Mouse (Mus musculus) neural tube, postnatal 0 days (tissue): Measurements from ENCODE around the gene Cct2. TPM values are rescaled to one million over a fixed set of nuclear protein-coding genes. Genes with fewer than 3 reads are reported as not detected.

Experiments used
- polyA plus RNA-seq: library from polyadenylated mRNA; unstranded; fragments of >200 nt; fragmentation: Nextera tagmentation; extraction: Ambion mirVana; gene quantifications from 2 replicates; pipeline ENCODE4 v1.2.1, GENCODE M21; 2015

Cct2 gene
- polyA plus RNA-seq, result 200 and 216 TPM in 2 replicates

GRCm38 (mm10) chr10:117063254-117064021 lies at the start of gene Cct2:
Gene Cct2 (minus strand): TSS chr10:117063814.

GRCm38 (mm10) chr10:117045175-117046056 lies 18.2 kb downstream of the Cct2 start, which contains the start of gene Lrrc10:
Gene Lrrc10 (plus strand): TSS chr10:117045341.

Other genes starting within 250 kb of the Cct2 start
- 0.11 TPM in 1 of 2 replicates, not detected in the other for gene Myrfl, start 166.9 kb downstream of the Cct2 start, polyA plus RNA-seq
- 37.9 and 40.5 TPM in 2 replicates for gene Rab3ip, start 113.0 kb downstream of the Cct2 start, polyA plus RNA-seq
- not detected in 2 replicates for gene Gm10271, start 91.2 kb downstream of the Cct2 start, polyA plus RNA-seq
- gene Best3, start 77.5 kb downstream of the Cct2 start, polyA plus RNA-seq, result 0.09 and 0.19 TPM in 2 replicates
- gene Lrrc10, start 18.5 kb downstream of the Cct2 start, polyA plus RNA-seq, result 0.17 TPM in 1 of 2 replicates, not detected in the other
- 16.5 and 17.2 TPM in 2 replicates for gene Frs2, start 84.7 kb upstream of the Cct2 start, polyA plus RNA-seq
- 72.5 and 73.4 TPM in 2 replicates for gene Yeats4, start 160.7 kb upstream of the Cct2 start, polyA plus RNA-seq
- not detected in 2 replicates for gene 9530003J23Rik, start 174.9 kb upstream of the Cct2 start, polyA plus RNA-seq
- 39.4 and 65.8 TPM in 2 replicates for gene Lyz2, start 218.5 kb upstream of the Cct2 start, polyA plus RNA-seq
- 0.24 and 0.40 TPM in 2 replicates for gene Lyz1, start 229.1 kb upstream of the Cct2 start, polyA plus RNA-seq